Mouse (Mus musculus): Measurements from ENCODE around the gene Stpg2.
"Not testable (repeated sequence)": the region's sequence is repeated elsewhere in the genome, so short reads cannot be mapped to it uniquely, and the experiment has no call there.

Stpg2 gene

DNA sequence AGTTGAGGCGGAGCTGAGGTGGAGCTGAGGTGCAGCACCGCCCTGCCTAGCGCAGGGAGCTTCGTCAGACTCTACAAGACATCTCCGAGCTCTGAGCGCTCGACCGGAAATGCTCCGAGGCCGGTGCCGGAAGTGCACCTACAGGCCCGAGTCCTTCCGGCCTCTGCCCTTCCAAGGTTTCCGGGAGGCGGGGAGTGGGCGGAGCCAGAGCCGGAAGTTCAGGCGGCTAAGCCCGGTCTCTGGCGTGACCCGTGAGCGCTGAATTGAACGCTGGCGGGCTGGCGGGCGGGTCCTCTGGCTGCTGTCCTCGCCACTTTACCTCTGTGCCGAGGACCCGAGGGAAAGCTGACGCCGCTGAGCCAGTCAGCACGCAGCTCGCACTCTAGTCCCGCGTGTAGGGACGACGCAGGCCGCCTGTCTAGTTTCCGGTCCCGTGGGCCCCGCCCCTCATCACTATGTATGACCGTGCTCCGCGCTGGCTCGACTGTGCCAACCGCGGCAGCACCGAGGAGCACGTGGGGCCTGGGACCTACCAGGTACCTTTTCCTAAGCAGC lies at the start of gene Stpg2:
Stpg2 (plus strand) TSS at position 251 of the 555 bp plus-strand sequence.
- peak; percentile 87 for DNase-seq (ENCODE audit: low read depth, low spot score)

- no peak for DNase-seq (ENCODE audit: low read depth, low spot score)
Measured at GRCm38 (mm10) chr3:139162146-139162545, 43.3 kb upstream of the Stpg2 start.

DNA sequence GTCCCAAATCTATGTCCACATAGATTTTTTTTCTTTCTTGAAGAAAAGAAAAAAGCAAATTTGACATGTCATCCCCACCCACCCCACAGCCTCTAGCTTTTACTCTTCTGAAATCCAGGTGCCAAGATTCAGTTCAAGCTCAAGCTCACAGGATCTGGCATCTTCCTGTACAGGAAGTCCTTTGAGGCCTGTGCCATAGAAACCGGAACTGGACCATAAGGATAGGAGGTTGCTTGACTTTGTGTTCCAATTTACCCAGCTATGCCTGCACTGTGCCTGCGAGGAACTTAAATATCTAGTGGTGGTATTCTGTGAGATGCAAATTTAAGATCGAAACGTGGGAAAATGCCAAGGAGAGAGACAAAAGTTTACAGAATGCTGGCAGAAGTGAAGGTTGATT lies 42.8 kb upstream of the Stpg2 start:
- DNase-seq (ENCODE audit: low read depth, low spot score) = no peak

DNA sequence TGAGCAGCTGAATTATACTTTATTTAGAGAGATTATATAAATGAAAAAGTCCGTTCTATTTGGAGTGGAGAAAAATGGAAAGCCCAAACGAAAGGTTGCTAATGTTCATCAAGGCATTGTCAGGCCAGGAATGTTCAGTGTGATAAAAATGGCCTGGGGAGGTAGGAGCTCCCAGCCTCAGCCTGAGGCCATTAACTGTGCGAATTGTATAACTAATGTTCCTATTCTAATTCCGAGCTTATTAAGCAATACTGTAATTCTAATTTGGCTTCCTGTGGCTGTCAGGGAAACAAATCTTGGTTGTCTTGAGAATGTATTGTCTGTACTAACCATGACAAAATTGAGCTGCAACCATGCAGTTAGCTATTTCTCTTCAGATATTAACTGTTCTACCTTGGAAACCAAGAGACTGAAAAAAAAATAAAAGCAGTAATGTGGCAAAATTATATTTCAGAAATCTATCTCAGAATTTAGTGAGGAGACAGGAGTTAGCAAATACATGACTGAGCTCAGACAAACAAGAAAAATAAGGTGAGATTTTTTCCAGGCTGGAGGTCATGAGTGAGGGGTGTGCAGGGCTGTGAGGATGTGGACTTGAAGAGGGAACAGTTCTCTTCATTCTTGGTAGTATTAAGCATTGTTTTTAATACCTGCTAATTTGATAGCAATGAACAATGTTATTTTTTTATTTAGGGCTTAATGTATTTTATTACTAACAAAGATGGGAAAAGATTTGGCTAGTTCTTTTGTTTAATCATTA lies 36.8 kb upstream of the Stpg2 start:
- DNase-seq (ENCODE audit: low read depth, low spot score) = no peak

- DNase-seq (ENCODE audit: low read depth, low spot score) = no peak
Measured at GRCm38 (mm10) chr3:139169740-139170139, 35.8 kb upstream of the Stpg2 start.

DNA sequence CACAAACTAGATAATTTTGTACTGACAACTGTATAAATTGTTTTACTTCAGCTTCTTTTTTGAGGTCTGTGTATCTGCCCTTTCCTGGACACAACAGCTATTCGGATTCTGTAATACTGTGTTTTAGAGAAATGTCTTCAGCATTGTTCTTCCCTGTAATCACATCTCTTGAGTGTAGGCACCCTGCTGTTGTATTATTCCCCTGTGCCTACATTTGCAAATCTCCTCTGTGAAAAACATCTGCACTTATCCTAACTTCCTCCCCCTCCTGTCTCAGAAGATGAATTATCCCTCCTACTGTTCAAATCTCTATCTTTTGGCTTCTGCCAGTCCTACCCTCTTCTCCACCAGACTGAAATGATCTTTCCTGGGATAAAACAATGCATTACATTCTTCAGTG lies 28.6 kb upstream of the Stpg2 start:
- peak; percentile 66 for DNase-seq (ENCODE audit: low read depth, low spot score)

DNA sequence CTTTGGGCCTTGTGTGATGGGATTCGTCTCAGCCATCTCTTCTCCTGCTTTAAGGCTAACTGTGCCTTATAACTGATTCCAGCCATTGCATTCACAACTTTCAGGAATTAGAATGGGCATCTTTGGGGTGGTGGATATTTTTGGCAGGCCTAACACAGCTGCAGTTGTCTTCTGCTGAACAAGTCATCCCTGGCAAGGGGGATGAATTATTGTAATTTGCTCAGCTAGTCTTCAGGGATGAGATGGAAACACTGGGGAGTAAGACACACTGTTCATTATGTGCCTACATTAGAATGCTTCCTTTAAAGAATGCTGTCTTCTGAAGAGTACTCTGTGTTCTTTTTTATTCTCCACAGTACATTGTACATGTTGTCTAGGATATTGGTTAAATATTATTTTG lies 14.0 kb upstream of the Stpg2 start:
- no peak for DNase-seq (ENCODE audit: low read depth, low spot score)

- DNase-seq (ENCODE audit: low read depth, low spot score) = no peak
Measured at GRCm38 (mm10) chr3:139193917-139194316, 11.6 kb upstream of the Stpg2 start.

DNA sequence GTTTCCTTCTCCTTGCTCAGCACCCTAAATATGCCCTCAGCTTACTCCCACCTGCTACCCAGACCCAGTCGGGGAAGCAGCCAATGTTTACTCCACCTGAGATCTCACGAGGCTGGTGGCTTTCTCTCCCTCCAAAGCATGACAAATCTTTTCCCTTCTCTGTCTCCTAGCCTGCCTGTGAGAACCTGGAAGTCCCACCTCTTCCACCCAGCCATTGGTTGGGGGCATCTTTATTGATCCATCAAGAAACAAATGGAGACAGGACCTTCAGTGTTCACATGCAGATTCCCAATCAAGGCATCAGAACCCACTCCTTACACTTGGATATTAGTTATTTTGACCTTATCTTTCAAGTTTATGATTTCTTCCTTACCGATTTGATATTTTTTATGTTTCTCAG lies 7.1 kb upstream of the Stpg2 start:
- peak; percentile 28 for DNase-seq (ENCODE audit: low read depth, low spot score)

DNA sequence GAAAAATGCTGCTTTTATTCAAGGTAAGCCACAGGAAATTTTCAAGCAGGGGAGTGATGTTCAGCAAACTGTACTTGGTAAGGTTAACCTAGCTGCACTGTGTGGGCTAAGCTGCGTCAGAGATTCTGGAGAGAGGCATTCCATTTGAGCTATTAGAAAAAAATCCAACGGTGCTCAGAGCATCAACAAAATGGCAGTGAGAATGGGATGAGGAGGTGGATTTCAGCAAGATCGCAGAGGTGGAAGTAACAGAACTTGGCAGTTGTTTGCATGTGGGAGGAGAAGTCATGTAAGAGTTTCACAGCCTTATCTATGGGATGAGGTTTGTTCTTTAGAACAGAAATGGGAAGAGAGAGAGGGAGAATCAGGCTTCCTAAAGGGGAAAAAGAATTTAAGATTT lies 5.2 kb upstream of the Stpg2 start:
- no peak for DNase-seq (ENCODE audit: low read depth, low spot score)

DNA sequence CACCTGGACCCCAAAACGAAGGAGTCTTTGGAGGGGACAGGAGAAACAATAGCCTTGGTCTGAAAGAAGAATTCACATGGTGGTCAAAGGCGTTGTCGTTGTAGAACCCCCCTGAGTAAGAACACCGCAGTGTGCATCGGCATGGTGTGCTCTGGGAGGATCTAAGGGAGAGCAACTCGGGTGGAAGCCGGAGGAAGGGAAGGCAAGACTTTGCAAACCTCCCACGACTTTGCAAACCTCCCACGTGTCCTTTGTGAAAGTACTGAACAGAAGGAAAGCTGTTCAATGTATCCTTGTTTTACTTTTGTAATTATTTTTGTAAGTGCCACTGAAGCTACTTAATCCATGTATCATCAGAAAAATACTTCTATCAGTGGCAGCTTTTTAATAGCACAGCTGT lies 11.5 kb downstream of the Stpg2 start:
- no peak for DNase-seq (ENCODE audit: low read depth, low spot score)

DNA sequence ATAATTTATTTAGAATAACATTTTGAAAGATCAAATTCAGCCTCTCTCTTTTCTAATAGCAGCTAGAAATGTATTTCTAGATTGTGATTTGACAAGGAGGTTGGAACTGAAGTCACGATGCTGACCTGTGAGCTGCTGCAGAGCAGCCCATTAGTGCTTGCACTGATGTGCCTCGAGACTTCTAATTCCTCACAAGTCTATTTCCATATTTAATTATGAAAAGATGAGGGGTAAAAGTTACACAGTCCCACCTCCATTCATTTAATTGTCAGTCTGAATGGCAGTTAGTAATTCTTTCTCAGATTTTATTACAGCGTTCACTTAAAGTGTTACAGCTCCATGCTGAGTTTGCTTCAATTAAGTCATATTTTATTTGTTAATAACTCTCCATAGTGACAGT lies 19.6 kb downstream of the Stpg2 start:
- DNase-seq (ENCODE audit: low read depth, low spot score) = no peak

DNA sequence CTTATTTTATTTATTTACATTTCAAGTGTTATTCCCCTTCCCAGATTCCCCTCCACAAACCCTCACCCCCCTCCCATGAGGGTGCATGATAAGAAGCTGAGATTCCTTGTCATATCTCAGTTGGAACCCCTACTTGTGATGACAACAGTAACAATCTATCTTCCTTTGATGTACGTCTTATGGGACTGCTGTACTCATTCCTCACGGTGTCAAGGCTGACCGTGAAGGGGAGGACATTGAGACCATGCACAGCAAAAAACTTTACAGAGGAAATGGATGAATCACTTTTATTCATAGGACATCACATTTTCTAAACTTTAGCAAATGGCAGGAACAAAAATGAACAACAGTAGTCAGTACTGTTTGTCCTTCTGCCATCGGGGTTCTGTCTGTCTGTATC lies 21.3 kb downstream of the Stpg2 start:
- DNase-seq (ENCODE audit: low read depth, low spot score) = no peak

DNA sequence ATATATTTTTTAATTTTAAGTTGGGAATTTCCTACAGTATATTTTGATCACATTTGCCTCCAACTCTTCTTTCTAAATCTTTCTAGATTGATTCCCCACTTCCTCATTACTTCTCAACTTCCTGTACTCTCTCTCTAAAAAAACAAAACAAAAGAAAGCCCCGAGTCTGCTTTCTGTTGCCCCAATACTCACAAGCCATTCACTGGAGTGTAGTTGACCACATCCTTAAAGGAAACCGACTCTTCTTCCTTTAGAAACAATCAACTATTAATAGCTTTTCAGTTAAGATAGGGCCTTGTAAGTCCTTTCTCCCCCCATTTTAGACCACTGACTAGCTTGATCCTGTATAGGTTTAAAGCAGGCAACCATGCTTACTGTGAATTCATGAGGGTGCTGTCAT lies 39.7 kb downstream of the Stpg2 start:
- no peak for DNase-seq (ENCODE audit: low read depth, low spot score)

- peak; percentile 53 for DNase-seq (ENCODE audit: low read depth, low spot score)
Measured at GRCm38 (mm10) chr3:139246508-139246907, 41.0 kb downstream of the Stpg2 start.

DNA sequence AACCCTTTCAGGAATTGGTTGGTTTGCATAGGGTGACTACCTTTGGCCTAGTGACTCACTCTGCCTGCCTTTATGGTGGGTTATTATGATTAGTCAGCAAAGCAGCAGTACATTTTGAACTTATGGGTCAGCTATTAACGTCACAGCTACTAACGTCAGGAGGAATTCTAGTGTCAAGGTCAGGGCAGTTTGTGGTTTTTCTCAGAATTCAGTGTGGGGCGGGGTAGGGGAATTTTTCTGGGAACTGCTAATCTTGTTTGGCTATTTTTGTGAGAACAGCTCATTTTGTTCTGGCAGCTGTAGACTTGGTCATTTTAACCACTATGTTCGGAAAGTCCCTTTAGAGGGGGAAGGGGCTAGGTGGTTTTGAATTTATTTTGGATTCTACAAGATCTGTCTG lies 56.9 kb downstream of the Stpg2 start:
- DNase-seq (ENCODE audit: low read depth, low spot score) = not testable (repeated sequence)

DNA sequence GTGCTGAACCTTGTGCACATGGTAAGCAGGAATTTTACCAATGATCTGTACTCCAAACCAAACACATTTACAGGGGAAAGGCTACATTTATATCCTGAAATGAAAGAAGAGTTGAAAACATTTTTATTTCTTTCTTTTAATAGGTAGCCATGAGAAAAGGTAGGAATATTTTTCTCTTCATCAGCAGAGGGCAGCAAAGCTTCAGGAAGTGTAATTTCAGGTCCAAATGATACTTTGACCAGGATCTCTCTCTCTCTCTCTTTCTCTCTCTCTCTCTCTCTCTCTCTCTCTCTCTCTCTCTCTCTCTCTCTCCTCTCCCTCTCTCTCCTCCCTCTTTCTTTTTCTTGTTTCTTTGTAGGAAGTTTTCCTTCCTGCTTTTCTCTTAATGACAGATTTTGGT lies 92.4 kb downstream of the Stpg2 start:
- peak; percentile 12 for DNase-seq (ENCODE audit: low read depth, low spot score)

DNA sequence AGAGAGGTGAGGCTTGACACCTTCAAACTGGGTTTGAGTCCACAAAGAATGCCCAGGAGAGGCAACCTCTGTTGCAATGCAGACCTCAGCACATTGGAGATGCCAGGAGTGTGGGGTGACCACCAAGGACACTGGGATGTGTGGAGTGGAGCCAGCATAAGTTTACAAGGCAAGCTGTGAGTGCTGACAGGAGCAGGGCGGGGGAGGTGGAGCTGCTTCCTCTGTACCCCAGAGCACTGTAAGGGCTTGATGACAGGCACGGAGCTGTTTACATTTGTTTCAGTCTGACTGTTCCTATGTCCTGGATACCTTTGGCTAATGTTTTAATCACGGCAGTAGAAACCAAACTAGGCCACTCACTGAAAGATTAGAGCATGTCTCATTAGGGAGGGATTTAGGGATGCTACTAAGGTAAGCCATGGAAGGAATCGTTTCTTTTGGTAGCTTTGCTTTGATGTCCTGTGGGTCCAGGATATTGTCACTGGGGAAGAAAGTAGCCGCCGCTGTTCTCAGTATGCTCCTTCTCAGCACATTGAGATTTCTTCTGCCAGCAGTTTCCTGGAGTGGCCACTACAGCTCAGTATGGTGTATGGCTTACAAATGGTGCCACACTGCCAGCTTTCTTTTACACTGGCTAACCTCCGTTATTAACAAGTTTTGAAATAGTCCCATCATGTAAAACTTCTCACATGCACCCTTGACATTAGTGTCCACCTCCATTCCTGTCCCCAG lies 102.8 kb downstream of the Stpg2 start:
- no peak for DNase-seq (ENCODE audit: low read depth, low spot score)

DNA sequence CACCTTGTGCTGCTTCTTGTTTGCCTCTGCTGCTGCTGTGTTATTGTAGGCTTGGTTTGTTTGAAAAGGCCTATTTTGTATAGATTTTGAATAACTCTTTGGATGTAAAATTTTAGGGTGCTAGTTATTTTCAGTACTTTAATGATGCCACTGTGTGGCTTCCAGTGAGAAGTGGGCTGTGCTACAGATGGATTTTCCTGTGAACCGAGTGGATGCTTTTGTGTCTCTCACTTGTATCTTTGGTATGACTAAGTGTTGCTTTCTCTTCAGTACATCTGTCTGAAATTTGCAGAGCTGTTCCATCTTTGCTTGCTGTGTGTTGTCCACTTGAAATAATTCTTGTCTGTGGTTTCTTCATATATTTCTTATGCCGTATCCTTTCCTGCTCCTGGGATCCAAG lies 106.2 kb downstream of the Stpg2 start:
- no peak for DNase-seq (ENCODE audit: low read depth, low spot score)

DNA sequence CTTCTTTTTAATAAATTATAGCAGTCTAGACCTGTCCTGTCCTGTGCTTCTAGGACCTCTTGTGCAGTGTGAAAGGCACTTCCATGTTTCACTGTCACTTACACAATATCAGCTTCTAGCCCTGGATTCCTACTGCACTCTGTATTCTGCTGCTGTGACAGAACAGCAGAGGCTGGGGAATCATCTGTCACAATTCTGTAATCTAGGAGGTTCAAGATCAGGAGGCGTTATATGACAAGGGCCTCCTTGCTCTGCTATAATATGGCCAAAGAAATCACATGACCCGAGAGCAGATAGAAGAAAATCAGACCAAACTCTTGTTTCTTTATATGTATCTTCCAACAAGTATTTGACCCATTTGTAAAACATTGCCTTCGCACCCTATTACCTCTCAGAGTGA lies 175.0 kb downstream of the Stpg2 start:
- DNase-seq (ENCODE audit: low read depth, low spot score) = no peak

GRCm38 (mm10) chr3:139397077-139397865 lies 191.8 kb downstream of the Stpg2 start:
- no peak for DNase-seq (ENCODE audit: low read depth, low spot score)

- no peak for DNase-seq (ENCODE audit: low read depth, low spot score)
Measured at GRCm38 (mm10) chr3:139404673-139405072, 199.2 kb downstream of the Stpg2 start.
